Mouse (Mus musculus): ENCODE measurements at regions not wholly inside any gene's neighbourhood (a gene's known extent, or its start where the extent isn't known, plus 50 kb on each side); places are given as distances from the start of the nearest gene placed in this dataset.

DNA sequence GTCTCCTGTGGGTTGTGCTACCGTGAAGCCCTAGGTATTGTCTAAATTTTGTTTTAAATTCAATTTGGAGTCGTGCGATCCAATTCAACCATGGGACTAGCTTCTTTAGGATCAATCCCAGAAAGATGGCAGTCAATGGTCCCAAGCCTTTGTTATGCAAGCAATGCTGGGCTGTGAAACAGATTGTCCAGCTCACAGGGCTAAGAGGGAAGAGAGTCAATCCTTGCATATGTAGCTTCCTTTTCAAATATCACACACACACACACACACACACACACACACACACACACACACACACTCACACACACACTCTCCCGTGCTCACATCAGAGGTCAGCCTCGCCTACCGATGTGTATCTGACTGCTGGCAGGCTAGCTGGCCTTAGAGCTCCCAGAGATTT, 373.8 kb upstream of the Gm10131 start:
- no peak for TF ChIP-seq POLR2A (IDR thresholded peaks at IDR 0.05; ENCODE audit: borderline replicate concordance, low read depth, low read length)
- no peak for TF ChIP-seq CTCF (IDR thresholded peaks at IDR 0.05; ENCODE audit: low read depth, low read length)
